Mouse (Mus musculus): ENCODE data around the gene Cct5. TPM values are rescaled to one million over a fixed set of nuclear protein-coding genes. Genes with fewer than 3 reads are reported as not detected.
"Not testable (repeated sequence)": the region's sequence is repeated elsewhere in the genome, so short reads cannot be mapped to it uniquely, and the experiment has no call there.

The Cct5 gene
- polyA plus RNA-seq, 1 experiment from 2014 or later = 484 TPM

- Histone ChIP-seq H3K4me2 (ENCODE audit: low read length) (no peak overlapping the region), H3K27ac (ENCODE audit: low read length) (no peak overlapping the region), H3K9ac (ENCODE audit: low read depth, low read length) (no peak overlapping the region), H3K36me3 (ENCODE audit: control insufficient read depth, insufficient read depth, low read length) (peaks cover 37% of the 10 kb centered on the region), H3K4me1 (ENCODE audit: control insufficient read depth, insufficient read depth, low read length) (peaks cover 2% of the 10 kb centered on the region; the same call in 1 of the 2 replicates), H3K9me3 (replicated peaks; ENCODE audit: control insufficient read depth, low read length, poor library complexity, severe bottlenecking) (no peaks in the 10 kb centered on the region), H3K27me3 (ENCODE audit: control insufficient read depth, insufficient read depth, low read depth, low read length) (no peaks in the 10 kb centered on the region), H3K4me3 (ENCODE audit: low read depth, low read length) (no peak overlapping the region)
- ATAC-seq = 0 out of 2 replicates have a peak, but pooled peaks have one; percentile 15
- 67% methylated on average over 8 of the region's 8 CpGs for WGBS
Measured at GRCm38 (mm10) chr15:31588989-31589640, 12.5 kb downstream of the Cct5 start.

GRCm38 (mm10) chr15:31587789-31588188 is 13.8 kb downstream of the Cct5 start:
- H3K4me1 ChIP-seq (ENCODE audit: control insufficient read depth, insufficient read depth, low read length) = peaks cover 2% of the 10 kb centered on the region; the same call in 1 of the 2 replicates
- peaks cover 24% of the 10 kb centered on the region for H3K36me3 ChIP-seq (ENCODE audit: control insufficient read depth, insufficient read depth, low read length)
- no peak overlapping the region for H3K4me3 ChIP-seq (ENCODE audit: low read depth, low read length)
- peak; percentile 27; the same call in 1 of the 2 replicates for ATAC-seq
- no peaks in the 10 kb centered on the region for H3K9me3 ChIP-seq (replicated peaks; ENCODE audit: control insufficient read depth, low read length, poor library complexity, severe bottlenecking)
- H3K4me2 ChIP-seq (ENCODE audit: low read length) = no peak overlapping the region
- 86% methylated on average over 2 of the region's 2 CpGs for WGBS
- no peak overlapping the region for H3K27ac ChIP-seq (ENCODE audit: low read length)
- H3K9ac ChIP-seq (ENCODE audit: low read depth, low read length) = no peak overlapping the region
- H3K27me3 ChIP-seq (ENCODE audit: control insufficient read depth, insufficient read depth, low read depth, low read length) = no peaks in the 10 kb centered on the region

GRCm38 (mm10) chr15:31586519-31586918 is 15.1 kb downstream of the Cct5 start:
- peak; percentile 67 for ATAC-seq
- peaks cover 2% of the 10 kb centered on the region; the same call in 1 of the 2 replicates for H3K4me1 ChIP-seq (ENCODE audit: control insufficient read depth, insufficient read depth, low read length)
- H3K4me3 ChIP-seq (ENCODE audit: low read depth, low read length) = no peak overlapping the region
- no peak overlapping the region for H3K4me2 ChIP-seq (ENCODE audit: low read length)
- H3K9ac ChIP-seq (ENCODE audit: low read depth, low read length) = no peak overlapping the region
- H3K27ac ChIP-seq (ENCODE audit: low read length) = no peak overlapping the region
- WGBS = 2% methylated on average over 4 of the region's 4 CpGs
- H3K9me3 ChIP-seq (replicated peaks; ENCODE audit: control insufficient read depth, low read length, poor library complexity, severe bottlenecking) = no peaks in the 10 kb centered on the region
- peaks cover 11% of the 10 kb centered on the region for H3K36me3 ChIP-seq (ENCODE audit: control insufficient read depth, insufficient read depth, low read length)
- H3K27me3 ChIP-seq (ENCODE audit: control insufficient read depth, insufficient read depth, low read depth, low read length) = no peaks in the 10 kb centered on the region

- 90% methylated on average over 5 of the region's 5 CpGs for WGBS
- H3K27me3 ChIP-seq (ENCODE audit: control insufficient read depth, insufficient read depth, low read depth, low read length) = no peaks in the 10 kb centered on the region
- ATAC-seq = no peak
- H3K4me1 ChIP-seq (ENCODE audit: control insufficient read depth, insufficient read depth, low read length) = peaks cover 2% of the 10 kb centered on the region; the same call in 1 of the 2 replicates
- peaks cover 9% of the 10 kb centered on the region for H3K36me3 ChIP-seq (ENCODE audit: control insufficient read depth, insufficient read depth, low read length)
- H3K9ac ChIP-seq (ENCODE audit: low read depth, low read length) = no peak overlapping the region
- H3K27ac ChIP-seq (ENCODE audit: low read length) = no peak overlapping the region
- no peak overlapping the region for H3K4me2 ChIP-seq (ENCODE audit: low read length)
- H3K4me3 ChIP-seq (ENCODE audit: low read depth, low read length) = no peak overlapping the region
- H3K9me3 ChIP-seq (replicated peaks; ENCODE audit: control insufficient read depth, low read length, poor library complexity, severe bottlenecking) = no peaks in the 10 kb centered on the region
Measured at GRCm38 (mm10) chr15:31586088-31586487, 15.5 kb downstream of the Cct5 start.

- Histone ChIP-seq H3K27ac (ENCODE audit: low read length) (no peak overlapping the region), H3K4me1 (ENCODE audit: control insufficient read depth, insufficient read depth, low read length) (peaks cover 2% of the 10 kb centered on the region; the same call in 1 of the 2 replicates), H3K9ac (ENCODE audit: low read depth, low read length) (no peak overlapping the region), H3K36me3 (ENCODE audit: control insufficient read depth, insufficient read depth, low read length) (peaks cover under 1% of the 10 kb centered on the region), H3K4me3 (ENCODE audit: low read depth, low read length) (no peak overlapping the region), H3K27me3 (ENCODE audit: control insufficient read depth, insufficient read depth, low read depth, low read length) (no peaks in the 10 kb centered on the region), H3K9me3 (replicated peaks; ENCODE audit: control insufficient read depth, low read length, poor library complexity, severe bottlenecking) (no peaks in the 10 kb centered on the region), H3K4me2 (ENCODE audit: low read length) (no peak overlapping the region)
- ATAC-seq = no peak
- WGBS = 67% methylated on average over 7 of the region's 7 CpGs
Measured at GRCm38 (mm10) chr15:31585238-31585637, 16.4 kb downstream of the Cct5 start.

- peaks cover 2% of the 10 kb centered on the region; the same call in 1 of the 2 replicates for H3K4me1 ChIP-seq (ENCODE audit: control insufficient read depth, insufficient read depth, low read length)
- H3K36me3 ChIP-seq (ENCODE audit: control insufficient read depth, insufficient read depth, low read length) = no peaks in the 10 kb centered on the region
- 92% methylated on average over 13 of the region's 13 CpGs for WGBS
- H3K9ac ChIP-seq (ENCODE audit: low read depth, low read length) = no peak overlapping the region
- no peak overlapping the region for H3K27ac ChIP-seq (ENCODE audit: low read length)
- no peak overlapping the region for H3K4me3 ChIP-seq (ENCODE audit: low read depth, low read length)
- no peak overlapping the region for H3K4me2 ChIP-seq (ENCODE audit: low read length)
- H3K9me3 ChIP-seq (replicated peaks; ENCODE audit: control insufficient read depth, low read length, poor library complexity, severe bottlenecking) = no peaks in the 10 kb centered on the region
- no peaks in the 10 kb centered on the region for H3K27me3 ChIP-seq (ENCODE audit: control insufficient read depth, insufficient read depth, low read depth, low read length)
- ATAC-seq = no peak
Measured at GRCm38 (mm10) chr15:31583304-31584085, 18.1 kb downstream of the Cct5 start.

- not testable (repeated sequence) for H3K4me3 ChIP-seq (ENCODE audit: low read depth, low read length); H3K27ac ChIP-seq (ENCODE audit: low read length); H3K9me3 ChIP-seq (replicated peaks; ENCODE audit: control insufficient read depth, low read length, poor library complexity, severe bottlenecking); H3K4me2 ChIP-seq (ENCODE audit: low read length); H3K27me3 ChIP-seq (ENCODE audit: control insufficient read depth, insufficient read depth, low read depth, low read length); ATAC-seq; H3K4me1 ChIP-seq (ENCODE audit: control insufficient read depth, insufficient read depth, low read length); H3K36me3 ChIP-seq (ENCODE audit: control insufficient read depth, insufficient read depth, low read length); H3K9ac ChIP-seq (ENCODE audit: low read depth, low read length)
- 97% methylated on average over 2 of the region's 2 CpGs for WGBS
Measured at GRCm38 (mm10) chr15:31581086-31581485, 20.5 kb downstream of the Cct5 start.

- Histone ChIP-seq H3K4me2 (ENCODE audit: low read length) (no peak overlapping the region), H3K4me1 (ENCODE audit: control insufficient read depth, insufficient read depth, low read length) (no peaks in the 10 kb centered on the region), H3K27ac (ENCODE audit: low read length) (no peak overlapping the region), H3K4me3 (ENCODE audit: low read depth, low read length) (no peak overlapping the region), H3K9me3 (replicated peaks; ENCODE audit: control insufficient read depth, low read length, poor library complexity, severe bottlenecking) (no peaks in the 10 kb centered on the region), H3K36me3 (ENCODE audit: control insufficient read depth, insufficient read depth, low read length) (no peaks in the 10 kb centered on the region), H3K9ac (ENCODE audit: low read depth, low read length) (no peak overlapping the region), H3K27me3 (ENCODE audit: control insufficient read depth, insufficient read depth, low read depth, low read length) (no peaks in the 10 kb centered on the region)
- ATAC-seq = no peak
- WGBS = 79% methylated on average over 5 of the region's 5 CpGs
Measured at GRCm38 (mm10) chr15:31576076-31576475, 25.5 kb downstream of the Cct5 start.

GRCm38 (mm10) chr15:31573692-31574091 is 27.9 kb downstream of the Cct5 start:
- H3K4me3 ChIP-seq (ENCODE audit: low read depth, low read length) = no peak overlapping the region
- no peaks in the 10 kb centered on the region for H3K4me1 ChIP-seq (ENCODE audit: control insufficient read depth, insufficient read depth, low read length)
- no peak for ATAC-seq
- H3K9ac ChIP-seq (ENCODE audit: low read depth, low read length) = no peak overlapping the region
- no peaks in the 10 kb centered on the region for H3K27me3 ChIP-seq (ENCODE audit: control insufficient read depth, insufficient read depth, low read depth, low read length)
- no peaks in the 10 kb centered on the region for H3K9me3 ChIP-seq (replicated peaks; ENCODE audit: control insufficient read depth, low read length, poor library complexity, severe bottlenecking)
- no peaks in the 10 kb centered on the region for H3K36me3 ChIP-seq (ENCODE audit: control insufficient read depth, insufficient read depth, low read length)
- no peak overlapping the region for H3K4me2 ChIP-seq (ENCODE audit: low read length)
- H3K27ac ChIP-seq (ENCODE audit: low read length) = no peak overlapping the region
